Mouse (Mus musculus): ENCODE results near the gene Phldb2.

Phldb2 gene

GRCm38 (mm10) chr16:45893796-45894195, 59.6 kb downstream of the Phldb2 start:
- DNase-seq (ENCODE audit: low read depth, low spot score): no peak

GRCm38 (mm10) chr16:45892928-45893327, 60.5 kb downstream of the Phldb2 start:
- no peak for DNase-seq (ENCODE audit: low read depth, low spot score)

DNA sequence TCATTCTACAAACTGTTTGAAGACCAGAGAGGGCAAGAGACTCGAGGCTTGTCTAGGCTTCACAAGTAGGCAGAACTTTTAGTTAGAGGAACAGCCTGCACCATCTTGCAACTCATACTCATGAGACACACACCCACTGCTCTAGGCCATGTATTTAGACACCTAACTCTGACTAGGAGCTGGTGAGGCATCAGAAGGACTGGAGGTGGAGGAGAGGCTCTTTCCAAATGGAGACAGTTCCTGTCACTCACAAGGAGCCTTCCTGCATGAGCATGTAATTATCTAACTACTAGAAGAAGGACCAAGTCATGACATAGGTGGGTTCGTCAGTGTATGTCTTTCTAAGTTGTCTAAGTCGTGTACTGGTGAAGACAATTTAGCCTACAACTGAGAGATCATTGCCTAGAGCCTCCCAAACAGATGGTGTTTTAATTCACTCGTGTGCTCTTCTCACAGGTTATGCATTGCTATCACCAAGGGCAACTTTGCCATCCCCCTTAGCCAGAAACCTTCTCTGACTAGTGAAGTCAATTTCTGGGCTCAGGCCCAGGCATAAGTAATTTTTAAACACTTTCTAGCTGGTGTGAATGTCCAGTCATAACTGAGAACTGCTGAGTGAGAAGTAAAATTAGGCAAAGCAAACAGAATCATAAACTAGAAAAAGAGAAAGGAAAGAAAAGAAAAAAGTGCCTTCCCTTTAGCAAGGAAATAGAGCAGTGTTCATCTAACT, 62.8 kb downstream of the Phldb2 start:
- DNase-seq (ENCODE audit: low read depth, low spot score): no peak

DNA sequence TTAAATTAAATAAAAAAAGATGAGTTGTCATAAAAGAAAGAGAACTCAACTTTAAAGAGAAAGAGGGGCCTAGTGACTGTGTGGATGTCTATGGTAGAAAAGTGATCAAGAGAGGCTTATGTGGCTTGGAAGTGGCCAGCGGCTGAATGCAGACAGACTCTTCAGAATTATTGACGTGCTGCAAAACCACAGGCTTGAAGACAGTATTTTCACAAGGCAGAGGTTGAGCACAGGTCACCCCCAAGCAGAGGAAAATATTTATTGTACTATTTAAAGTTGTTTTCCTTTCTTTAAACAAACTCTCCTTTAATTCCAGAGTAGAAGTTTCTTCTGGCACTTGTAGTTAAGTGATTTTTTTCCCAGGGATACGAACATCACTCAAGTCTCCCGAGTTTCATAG, 63.8 kb downstream of the Phldb2 start:
- DNase-seq (ENCODE audit: low read depth, low spot score): no peak

GRCm38 (mm10) chr16:45886599-45886998, 66.8 kb downstream of the Phldb2 start:
- no peak for DNase-seq (ENCODE audit: low read depth, low spot score)

GRCm38 (mm10) chr16:45884194-45884593, 69.2 kb downstream of the Phldb2 start:
- DNase-seq (ENCODE audit: low read depth, low spot score): no peak

DNA sequence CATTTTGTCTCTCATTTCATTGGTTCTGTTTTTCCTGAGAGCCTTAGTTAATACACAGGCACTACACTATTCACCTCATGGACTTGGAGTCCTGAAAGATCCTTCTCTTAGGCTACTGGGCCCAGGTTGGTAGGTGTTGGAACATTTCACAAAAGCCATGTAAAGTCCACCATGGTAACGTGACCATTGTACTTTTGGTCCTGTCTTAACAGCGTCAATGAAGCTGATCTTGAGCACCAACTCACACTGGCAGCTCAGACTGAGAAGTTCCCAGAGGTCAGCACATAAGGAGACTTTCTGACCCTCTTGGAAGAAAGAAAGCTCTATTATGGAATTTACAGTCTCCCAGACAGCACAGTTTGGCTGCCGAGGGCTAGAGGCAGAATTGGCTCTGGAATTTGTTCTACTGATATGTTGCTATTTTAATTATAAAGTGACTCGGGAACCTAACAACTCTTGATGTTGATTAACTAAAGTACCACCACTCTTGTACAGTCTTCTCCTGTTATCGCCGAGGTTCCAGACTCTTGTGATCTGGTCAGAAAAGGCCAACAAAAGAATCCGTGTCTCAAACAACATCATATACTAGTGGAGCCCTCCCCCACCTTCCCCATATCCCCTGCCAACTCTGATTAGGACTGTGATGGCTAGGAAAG, 72.1 kb downstream of the Phldb2 start:
- no peak for DNase-seq (ENCODE audit: low read depth, low spot score)

- DNase-seq (ENCODE audit: low read depth, low spot score): no peak
Observed at GRCm38 (mm10) chr16:45880101-45880751, 73.2 kb downstream of the Phldb2 start.

DNA sequence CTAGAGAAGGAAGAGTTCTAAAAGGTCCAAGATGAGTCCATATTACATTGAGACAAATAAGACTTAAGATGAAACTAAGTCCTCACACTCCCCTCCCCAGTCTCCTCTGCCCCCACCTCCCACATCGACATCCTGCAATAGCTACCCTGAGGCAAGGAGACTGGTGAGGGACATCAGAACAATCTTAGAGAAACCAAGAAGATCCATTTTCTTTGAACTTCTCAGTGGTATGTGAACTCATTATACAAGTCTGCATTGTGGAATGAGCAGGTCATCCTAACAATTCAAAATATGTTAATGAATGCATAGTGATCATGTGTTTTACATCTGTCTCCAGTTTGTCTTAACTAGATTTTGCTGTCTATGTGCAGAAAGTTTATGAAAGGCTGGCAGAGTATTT, 75.7 kb downstream of the Phldb2 start:
- no peak for DNase-seq (ENCODE audit: low read depth, low spot score)

DNA sequence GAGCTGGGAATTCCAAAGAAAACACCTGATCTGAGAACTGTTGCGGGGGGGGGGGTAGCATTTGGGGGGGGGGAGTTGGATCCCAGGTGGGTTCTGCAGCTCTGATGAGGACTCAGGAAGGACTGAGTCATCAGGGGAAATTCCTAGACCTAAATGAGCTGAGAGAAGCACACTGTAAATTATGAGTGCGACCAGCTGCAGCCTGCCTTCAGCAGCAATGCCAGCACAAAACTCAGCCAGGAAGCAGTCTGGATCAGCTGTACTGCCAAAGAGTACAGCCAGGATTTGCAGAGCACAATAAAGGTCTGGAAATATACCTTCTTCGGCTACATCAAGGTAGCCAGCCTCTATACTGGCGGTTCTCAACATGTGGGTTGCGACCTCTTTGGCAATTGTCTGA, 76.2 kb downstream of the Phldb2 start:
- no peak for DNase-seq (ENCODE audit: low read depth, low spot score)

GRCm38 (mm10) chr16:45873397-45873796, 80.0 kb downstream of the Phldb2 start:
- DNase-seq (ENCODE audit: low read depth, low spot score): no peak

DNA sequence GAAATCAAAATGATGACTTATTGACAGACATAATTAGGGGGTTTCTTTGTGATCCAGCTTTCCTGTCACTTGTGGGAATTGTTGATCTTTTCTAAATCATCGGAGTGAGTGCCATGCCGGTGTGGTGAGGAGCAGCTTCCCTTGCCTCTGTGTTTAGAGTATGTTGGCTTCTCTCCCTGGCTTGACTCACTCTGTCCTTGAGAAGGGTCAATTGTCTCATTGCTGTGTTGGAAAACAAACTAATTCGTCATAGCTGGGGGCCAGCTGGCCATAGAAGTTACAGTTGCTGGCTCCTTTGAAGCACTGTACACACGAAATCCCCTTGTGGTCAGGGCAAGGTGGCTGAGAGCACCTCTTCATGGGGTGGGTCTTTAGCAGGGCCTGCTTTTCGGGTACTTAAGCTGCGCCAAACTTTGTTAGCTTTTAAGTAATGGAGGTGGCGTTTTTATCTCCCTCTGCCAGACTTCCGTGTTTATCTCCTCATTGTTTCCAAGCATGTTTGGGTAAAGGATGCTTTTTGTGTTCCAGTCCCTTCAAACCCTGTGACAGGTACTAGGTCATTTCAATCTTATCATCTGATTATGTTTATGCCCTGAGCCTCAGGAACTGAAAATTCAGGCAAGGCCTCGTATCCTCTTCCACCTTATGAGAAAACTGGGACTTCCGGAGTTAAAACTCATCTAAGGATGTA, 82.0 kb downstream of the Phldb2 start:
- no peak for DNase-seq (ENCODE audit: low read depth, low spot score)

DNA sequence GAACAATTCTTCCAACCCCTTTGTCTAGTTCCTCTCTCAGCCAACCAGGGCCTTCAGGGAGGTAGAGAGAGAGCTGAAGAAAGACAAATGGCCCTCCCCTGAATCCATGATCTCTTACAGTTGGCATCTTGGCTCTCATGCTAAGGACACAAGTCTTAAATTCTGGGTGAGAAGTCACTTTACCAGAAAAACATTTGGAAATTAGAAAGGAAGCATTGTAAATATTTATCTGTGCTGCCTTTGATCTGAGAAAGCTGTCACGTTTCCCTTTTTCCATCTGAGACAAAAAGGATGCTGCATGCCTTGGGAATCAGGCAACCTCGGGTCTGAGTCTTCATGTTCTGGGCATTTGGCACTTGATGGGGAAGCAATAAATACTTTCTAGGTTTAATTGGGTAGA, 82.7 kb downstream of the Phldb2 start:
- no peak for DNase-seq (ENCODE audit: low read depth, low spot score)

DNA sequence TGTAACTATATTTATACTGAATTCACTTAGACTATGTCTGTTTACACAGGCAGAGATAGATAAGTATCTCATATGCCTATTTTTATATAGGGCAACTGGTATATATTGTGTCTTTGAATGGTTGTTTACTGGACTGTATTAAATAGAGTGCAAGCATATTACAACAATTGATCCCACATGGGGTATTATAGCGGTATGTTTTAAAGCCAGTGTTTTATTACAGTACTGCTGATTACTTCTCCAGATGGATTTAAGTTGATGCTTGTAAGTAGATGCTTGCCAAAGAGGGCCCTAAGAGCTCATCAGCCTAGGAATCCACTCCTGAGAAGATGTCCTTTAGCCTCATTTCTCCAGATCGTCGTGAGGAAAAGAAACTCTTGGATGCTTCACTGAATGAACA, 84.4 kb downstream of the Phldb2 start:
- no peak for DNase-seq (ENCODE audit: low read depth, low spot score)

DNA sequence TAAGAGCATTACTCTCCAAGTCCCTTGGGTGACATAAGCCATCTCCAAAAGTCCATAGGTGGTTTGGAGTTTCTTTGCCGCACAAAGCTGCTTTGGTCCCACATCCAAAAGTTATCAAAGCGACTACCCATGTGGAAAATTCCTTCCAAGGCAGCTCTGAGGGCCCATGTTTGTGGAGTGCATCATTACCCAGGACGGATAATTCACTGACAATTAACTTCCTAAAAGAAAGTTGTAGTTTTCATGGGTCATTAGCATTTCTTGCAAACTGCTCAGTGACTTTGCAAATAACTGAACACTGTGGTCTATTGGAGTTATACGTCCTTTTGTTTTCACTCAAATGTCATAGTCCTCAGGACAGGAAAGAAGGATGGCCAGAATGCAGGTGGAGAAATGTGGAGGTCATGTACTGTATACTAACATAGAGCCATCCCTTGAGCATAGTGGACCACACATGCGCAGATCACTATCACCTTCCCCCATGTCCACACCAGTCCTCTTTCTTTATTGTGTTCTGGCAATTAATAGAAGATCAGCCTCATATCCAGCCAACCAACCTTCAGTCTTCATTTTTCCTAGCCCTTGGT, 96.0 kb downstream of the Phldb2 start:
- DNase-seq (ENCODE audit: low read depth, low spot score): no peak

- no peak for DNase-seq (ENCODE audit: low read depth, low spot score)
Observed at GRCm38 (mm10) chr16:45854499-45854898, 98.9 kb downstream of the Phldb2 start.

DNA sequence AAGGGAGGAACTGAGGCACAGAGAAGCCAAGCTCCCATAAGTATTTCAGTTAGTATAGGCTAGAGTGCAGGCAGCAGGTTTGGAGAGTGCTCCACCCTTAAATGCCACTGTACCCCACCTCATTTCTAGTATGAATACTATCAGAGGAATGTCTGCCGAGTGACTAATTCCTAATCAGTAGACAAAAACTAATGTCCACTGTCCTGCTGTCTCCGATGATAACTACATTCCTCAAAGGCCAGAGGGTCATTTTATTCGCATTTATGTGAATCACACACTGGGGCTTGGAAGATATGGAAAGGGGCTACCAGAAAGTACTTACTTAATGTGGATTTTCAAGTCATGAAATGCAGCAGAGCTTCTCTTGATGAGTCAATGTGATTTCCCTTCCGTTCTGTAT, 104.4 kb downstream of the Phldb2 start:
- DNase-seq (ENCODE audit: low read depth, low spot score): no peak

- DNase-seq (ENCODE audit: low read depth, low spot score): no peak
Observed at GRCm38 (mm10) chr16:45844875-45845274, 108.5 kb downstream of the Phldb2 start.

DNA sequence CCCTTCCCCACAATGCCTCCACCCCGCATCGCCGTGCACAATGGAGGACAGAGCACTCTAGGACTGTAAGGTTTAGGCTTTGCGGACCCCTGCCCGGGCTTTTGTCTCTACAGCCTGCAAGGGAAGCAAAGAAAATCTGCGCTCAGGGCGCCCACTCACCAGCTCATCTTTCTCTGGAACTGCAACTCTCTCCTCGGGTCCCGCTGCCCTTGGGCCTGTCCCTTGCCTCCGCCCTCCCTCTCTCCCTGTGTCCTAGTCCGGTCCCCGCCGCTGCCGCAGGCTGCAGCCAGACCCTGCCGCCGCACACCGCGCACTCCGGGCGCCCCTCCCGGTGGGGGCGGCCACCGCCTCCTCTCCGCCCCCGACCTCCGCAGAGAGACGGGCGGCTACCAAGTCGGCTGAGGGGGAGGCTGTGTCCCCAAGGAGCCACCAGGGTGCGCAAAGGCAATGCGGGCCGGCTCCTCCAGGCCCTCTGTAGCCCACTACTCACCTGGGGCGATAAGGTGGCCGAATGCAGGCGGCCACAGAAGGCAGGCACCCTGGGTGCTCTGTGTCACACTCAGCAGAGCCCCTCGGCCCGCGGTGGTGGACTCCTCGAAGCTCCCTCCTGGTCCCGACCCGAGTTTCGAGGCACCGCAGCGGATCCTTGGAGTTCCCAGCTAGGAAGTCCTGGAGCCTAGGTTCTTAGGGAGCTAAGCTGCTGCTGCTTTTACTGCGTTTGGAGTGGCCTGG, 109.2 kb downstream of the Phldb2 start:
- DNase-seq (ENCODE audit: low read depth, low spot score): no peak

DNA sequence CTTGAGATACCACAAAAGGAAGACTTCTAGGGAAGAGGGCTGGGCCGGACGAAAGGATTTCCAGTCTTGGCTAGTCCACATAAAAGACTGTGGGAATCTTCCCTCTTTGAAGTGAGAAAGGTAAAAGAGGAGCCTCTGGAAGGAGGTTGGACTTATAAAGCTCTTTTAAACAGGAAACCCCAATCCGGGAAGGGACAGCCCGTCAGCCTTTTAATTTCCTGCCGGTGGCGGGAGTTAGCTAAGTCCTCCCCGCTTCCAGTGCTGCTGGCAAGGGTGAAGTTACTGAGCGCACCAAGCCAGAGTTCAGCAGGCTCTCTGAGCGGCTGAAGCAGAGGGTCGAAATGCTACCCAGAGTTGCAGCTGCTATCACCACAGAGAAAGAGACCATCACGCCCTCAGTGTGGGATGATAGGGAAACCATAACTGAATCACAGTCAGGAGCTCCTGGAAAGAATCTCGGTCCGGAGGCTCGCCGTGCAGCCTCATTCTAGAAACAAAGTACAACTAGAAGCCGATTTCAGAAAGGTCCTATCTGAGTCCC, 110.0 kb downstream of the Phldb2 start:
- DNase-seq (ENCODE audit: low read depth, low spot score): no peak

DNA sequence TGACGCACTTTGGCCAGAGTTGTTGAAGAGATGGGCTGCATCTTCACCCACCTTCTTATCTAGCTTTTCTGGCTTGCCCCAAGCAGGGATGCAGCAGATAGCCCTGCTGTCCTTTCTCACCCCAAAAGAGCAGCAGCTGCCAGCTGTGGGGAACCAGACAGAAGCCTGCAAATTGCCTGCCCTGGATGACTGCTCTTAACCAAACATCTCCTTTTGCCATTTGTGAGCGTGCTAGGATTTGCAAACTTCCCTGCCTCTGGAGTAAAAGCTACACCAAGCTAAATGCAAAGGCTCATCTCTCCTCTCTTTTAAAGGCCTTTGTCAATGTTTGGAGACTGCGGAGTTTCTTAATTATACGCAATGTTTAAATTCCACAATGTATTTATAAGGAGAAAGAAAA, 111.0 kb downstream of the Phldb2 start:
- DNase-seq (ENCODE audit: low read depth, low spot score): no peak

Measured in retina, adult 2 months (tissue).